Mouse (Mus musculus) C2C12 (cell line): ENCODE data around the gene Ednra. TPM values are rescaled to one million over a fixed set of nuclear protein-coding genes. Genes with fewer than 3 reads are reported as not detected.

Source experiments
- H3K27me3 ChIP-seq: one replicate; pipeline ENCODE4 v1.6.1; 2011; ENCODE audit not compliant: control insufficient read depth, insufficient read depth, insufficient read length
- H3K36me3 ChIP-seq: one replicate; pipeline ENCODE4 v1.6.1; 2011; ENCODE audit not compliant: control insufficient read depth, insufficient read depth
- H3K4me3 ChIP-seq: one replicate; pipeline ENCODE4 v1.5.1; 2011; ENCODE audit warnings: mild to moderate bottlenecking, control low read depth; ENCODE audit not compliant: poor library complexity, insufficient read depth, severe bottlenecking
- H3K79me2 ChIP-seq: one replicate; pipeline ENCODE4 v1.6.1; 2011; ENCODE audit not compliant: control insufficient read depth, insufficient read depth
- H3K79me3 ChIP-seq: one replicate; pipeline ENCODE4 v1.6.1; 2011; ENCODE audit warnings: low read depth, control low read depth
- H3ac ChIP-seq: one replicate; pipeline ENCODE3; 2011; ENCODE audit warnings: low read depth; ENCODE audit not compliant: control insufficient read depth, insufficient read length
- CEBPB ChIP-seq: IDR thresholded peaks from one replicate; pipeline ENCODE4 v1.6.1; 2011; ENCODE audit warnings: low read depth, mild to moderate bottlenecking, control low read depth, moderate library complexity
- CTCF ChIP-seq: IDR thresholded peaks from one replicate; pipeline ENCODE4 v1.5.1; 2011; ENCODE audit not compliant: control insufficient read depth, insufficient read depth, insufficient read length
- FOSL1 ChIP-seq: IDR thresholded peaks from one replicate; pipeline ENCODE4 v1.8.0; 2011; ENCODE audit warnings: mild to moderate bottlenecking, low read length; ENCODE audit not compliant: poor library complexity, insufficient read depth, severe bottlenecking
- MAX ChIP-seq: IDR thresholded peaks from one replicate; pipeline ENCODE4 v1.6.1; 2011; ENCODE audit warnings: mild to moderate bottlenecking, control low read depth
- MYOD1 ChIP-seq: IDR thresholded peaks from one replicate; pipeline ENCODE4 v1.6.1; 2011; ENCODE audit warnings: low read depth; ENCODE audit not compliant: control insufficient read depth, insufficient read length
- MYOG ChIP-seq: IDR thresholded peaks from one replicate; pipeline ENCODE4 v1.6.1; 2011; ENCODE audit not compliant: control insufficient read depth, insufficient read length; ENCODE audit errors: extremely low read depth
- USF1 ChIP-seq: IDR thresholded peaks from one replicate; pipeline ENCODE4 v1.6.1; 2011; ENCODE audit warnings: low read depth, mild to moderate bottlenecking, control low read depth, moderate library complexity
- polyA plus RNA-seq: library from polyadenylated mRNA; unstranded; fragments of >200 nt; fragmentation: generic; extraction: Trizol; gene quantifications from one replicate; pipeline ENCODE4 v1.2.1, GENCODE M21; 2012; ENCODE audit warnings: missing spikeins

Gene Ednra
- polyA plus RNA-seq, 1 experiment = 0.07 TPM

GRCm38 (mm10) chr8:77664901-77665300 lies 59.4 kb downstream of the Ednra start:
- H3ac ChIP-seq = no peak overlapping the region
- H3K79me2 ChIP-seq = no peaks in the 10 kb centered on the region
- H3K4me3 ChIP-seq = no peak overlapping the region
- no peaks in the 10 kb centered on the region for H3K27me3 ChIP-seq
- no peaks in the 10 kb centered on the region for H3K79me3 ChIP-seq
- H3K36me3 ChIP-seq = no peaks in the 10 kb centered on the region
- TF ChIP-seq CEBPB = no peak
- TF ChIP-seq USF1 = no peak
- TF ChIP-seq CTCF = no peak
- TF ChIP-seq MYOD1 = no peak
- no peak for TF ChIP-seq MAX
- TF ChIP-seq FOSL1 = no peak
- TF ChIP-seq MYOG = no peak

GRCm38 (mm10) chr8:77659534-77660080 lies 64.7 kb downstream of the Ednra start:
- no peaks in the 10 kb centered on the region for H3K36me3 ChIP-seq
- H3K4me3 ChIP-seq = no peak overlapping the region
- TF ChIP-seq MYOD1 (peak; percentile 82), CEBPB (peak; percentile 22), FOSL1 (no peak), USF1 (no peak), MYOG (no peak), CTCF (no peak), MAX (no peak)
- H3ac ChIP-seq = no peak overlapping the region
- no peaks in the 10 kb centered on the region for H3K27me3 ChIP-seq
- H3K79me3 ChIP-seq = no peaks in the 10 kb centered on the region
- H3K79me2 ChIP-seq = no peaks in the 10 kb centered on the region

- no peak overlapping the region for H3K4me3 ChIP-seq
- H3K79me2 ChIP-seq = no peaks in the 10 kb centered on the region
- no peak for TF ChIP-seq MYOG
- no peak for TF ChIP-seq FOSL1
- TF ChIP-seq MAX = no peak
- no peak for TF ChIP-seq MYOD1
- no peak for TF ChIP-seq USF1
- TF ChIP-seq CEBPB = no peak
- no peak for TF ChIP-seq CTCF
- no peak overlapping the region for H3ac ChIP-seq
- H3K79me3 ChIP-seq = no peaks in the 10 kb centered on the region
- H3K27me3 ChIP-seq = no peaks in the 10 kb centered on the region
- no peaks in the 10 kb centered on the region for H3K36me3 ChIP-seq
Observed at GRCm38 (mm10) chr8:77658356-77658755, 65.9 kb downstream of the Ednra start.

- TF ChIP-seq CTCF = no peak
- TF ChIP-seq MYOD1 = no peak
- no peak for TF ChIP-seq MYOG
- no peak for TF ChIP-seq FOSL1
- no peak for TF ChIP-seq USF1
- TF ChIP-seq MAX = no peak
- no peak for TF ChIP-seq CEBPB
- H3K79me2 ChIP-seq = no peaks in the 10 kb centered on the region
- H3K79me3 ChIP-seq = no peaks in the 10 kb centered on the region
- no peak overlapping the region for H3K4me3 ChIP-seq
- no peak overlapping the region for H3ac ChIP-seq
- no peaks in the 10 kb centered on the region for H3K27me3 ChIP-seq
- H3K36me3 ChIP-seq = no peaks in the 10 kb centered on the region
Observed at GRCm38 (mm10) chr8:77650646-77651190, 73.5 kb downstream of the Ednra start.

- TF ChIP-seq MYOG = no peak
- TF ChIP-seq CTCF = no peak
- TF ChIP-seq MAX = no peak
- TF ChIP-seq MYOD1 = no peak
- TF ChIP-seq FOSL1 = no peak
- no peak for TF ChIP-seq USF1
- Histone ChIP-seq H3ac (no peak overlapping the region), H3K36me3 (no peaks in the 10 kb centered on the region), H3K4me3 (no peak overlapping the region), H3K79me2 (no peaks in the 10 kb centered on the region), H3K27me3 (no peaks in the 10 kb centered on the region), H3K79me3 (no peaks in the 10 kb centered on the region)
Observed at GRCm38 (mm10) chr8:77640093-77640839, 84.0 kb downstream of the Ednra start.
